Mouse (Mus musculus) lung, postnatal 4 days (tissue): ENCODE measurements around the gene Npy2r.

Experiments used
- DNase-seq, 2 experiments: peaks; one replicate each; pipeline ENCODE4 v3.0.0; 2021

Npy2r gene

GRCm38 (mm10) chr3:82547908-82548721, at the start of gene Npy2r:
Npy2r (minus strand) TSS chr3:82548084.
- DNase-seq = peak in 1 of 2 experiments; percentile 20

- DNase-seq = no peak
These were observed 9.9 kb upstream of the Npy2r start for GRCm38 (mm10) chr3:82557786-82558185.

- no peak for DNase-seq
These were observed 8.5 kb upstream of the Npy2r start for GRCm38 (mm10) chr3:82556311-82556828.

GRCm38 (mm10) chr3:82549932-82550331, 2.0 kb upstream of the Npy2r start:
- no peak for DNase-seq

GRCm38 (mm10) chr3:82548753-82549152, 869 bp upstream of the Npy2r start:
- no peak for DNase-seq

GRCm38 (mm10) chr3:82541449-82541848, 6.4 kb downstream of the Npy2r start:
- no peak for DNase-seq

GRCm38 (mm10) chr3:82539951-82540350, 7.9 kb downstream of the Npy2r start:
- DNase-seq = no peak

GRCm38 (mm10) chr3:82524792-82525191, 23.1 kb downstream of the Npy2r start:
- no peak for DNase-seq

- no peak for DNase-seq
These were observed 49.9 kb downstream of the Npy2r start for GRCm38 (mm10) chr3:82498006-82498405.
